ENCODE assay signal across 16 mouse cellular contexts in the genomic region with DNA sequence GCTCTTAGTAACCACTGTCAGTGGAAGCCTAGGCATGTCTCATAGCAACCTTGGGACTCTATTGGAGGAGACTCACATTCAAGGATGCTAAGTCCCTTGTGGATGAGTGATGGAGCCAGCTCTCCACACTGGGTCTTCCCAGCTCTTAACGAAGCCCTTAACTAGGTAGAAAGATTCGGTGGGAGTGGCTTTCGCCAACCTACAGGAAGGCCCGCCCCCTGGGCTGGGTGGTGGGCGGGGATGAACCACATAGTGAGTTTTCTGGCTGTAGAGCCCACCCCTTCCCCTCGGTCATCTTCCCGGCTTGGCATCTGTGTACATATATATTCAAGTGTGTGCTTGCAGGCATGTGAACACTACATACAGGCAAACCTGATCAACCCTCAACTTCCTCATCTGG.
DNase-seq lines count a peak whose midpoint lies in the region; ATAC-seq and TF ChIP-seq lines count a peak whose summit lies in the region.
"Had no signal": no experiment of that assay in that cellular context is flagged by ENCODE, and none has a peak within 500 bp of the region (broad histone marks: within the 10 kb centered on the region; RNA-seq: fewer than 3 reads in every experiment).

No protein-coding gene starts in this region.

- no peak overlapping the region for H3K9ac ChIP-seq in liver, postnatal 0 days (replicated peaks)
- no peak overlapping the region for H3K9ac ChIP-seq in limb, embryonic 14.5 days (ENCODE audit: low read depth, low read length, severe bottlenecking)

- no peak for ATAC-seq in liver, postnatal 0 days
- no peak for ATAC-seq in limb, embryonic 14.5 days (ENCODE audit: low FRiP score, low read depth)
- ATAC-seq: Patski had no signal

- H3K27me3 ChIP-seq in heart, embryonic 10.5 days (ENCODE audit: insufficient read depth, poor library complexity, severe bottlenecking): peaks cover 21% of the 10 kb centered on the region
- H3K27me3 ChIP-seq in liver, postnatal 0 days (ENCODE audit: insufficient read depth, low read length): no peaks in the 10 kb centered on the region
- H3K27me3 ChIP-seq in limb, embryonic 14.5 days (ENCODE audit: control insufficient read depth, insufficient read depth, low read length): no peaks in the 10 kb centered on the region
- H3K27me3 ChIP-seq: Patski had no signal

- H3K4me3 ChIP-seq in heart, embryonic 10.5 days: peak overlapping the region; percentile 48
- H3K4me3 ChIP-seq in liver, postnatal 0 days (ENCODE audit: low read depth, low read length): no peak overlapping the region
- H3K4me3 ChIP-seq in limb, embryonic 14.5 days (replicated peaks; ENCODE audit: low read length): peak overlapping the region; percentile 32

- TF ChIP-seq EP300 in liver, postnatal 0 days (IDR thresholded peaks at IDR 0.05; ENCODE audit: low read depth): no peak

- H3K4me1 ChIP-seq in heart, embryonic 10.5 days: peaks cover 27% of the 10 kb centered on the region
- no peaks in the 10 kb centered on the region for H3K4me1 ChIP-seq in liver, postnatal 0 days (ENCODE audit: insufficient read depth)
- H3K4me1 ChIP-seq in limb, embryonic 14.5 days (ENCODE audit: control insufficient read depth, insufficient read depth, low read length): peaks cover 2% of the 10 kb centered on the region; the same call in 1 of the 2 replicates

- H3K4me2 ChIP-seq in liver, postnatal 0 days (ENCODE audit: low read depth, low read length): no peak overlapping the region
- H3K4me2 ChIP-seq in limb, embryonic 14.5 days (replicated peaks; ENCODE audit: low read depth, low read length, severe bottlenecking): peak overlapping the region; percentile 49; the same call in 1 of the 2 replicates

- no peak for TF ChIP-seq CTCF in liver, postnatal 0 days (IDR thresholded peaks at IDR 0.05; ENCODE audit: low read depth)

- WGBS in heart, embryonic 10.5 days: 48% methylated on average over 7 of the region's 7 CpGs
- WGBS in liver, postnatal 0 days (ENCODE audit: insufficient replicate concordance): 34% methylated on average over 7 of the region's 7 CpGs
- WGBS in limb, embryonic 14.5 days: 61% methylated on average over 7 of the region's 7 CpGs

- TF ChIP-seq POLR2A in limb, embryonic 14.5 days (IDR thresholded peaks at IDR 0.05; ENCODE audit: borderline replicate concordance, extremely low read depth, insufficient read depth, insufficient read length): no peak

- H3K9me3 ChIP-seq in heart, embryonic 10.5 days: no peaks in the 10 kb centered on the region
- H3K9me3 ChIP-seq in liver, postnatal 0 days (ENCODE audit: low read length): no peaks in the 10 kb centered on the region
- no peaks in the 10 kb centered on the region for H3K9me3 ChIP-seq in limb, embryonic 14.5 days (ENCODE audit: control insufficient read depth, low read length)

- H3K27ac ChIP-seq in heart, embryonic 10.5 days: 0 out of 2 replicates have a peak overlapping the region, but pooled peaks have one; percentile 62
- H3K27ac ChIP-seq in liver, postnatal 0 days (ENCODE audit: low read depth): no peak overlapping the region
- no peak overlapping the region for H3K27ac ChIP-seq in limb, embryonic 14.5 days (replicated peaks; ENCODE audit: low read depth, low read length)
- H3K27ac ChIP-seq: kidney, postnatal 0 days had no signal

- no peaks in the 10 kb centered on the region for H3K36me3 ChIP-seq in heart, embryonic 10.5 days
- H3K36me3 ChIP-seq in liver, postnatal 0 days (replicated peaks; ENCODE audit: insufficient read depth, low read length): no peaks in the 10 kb centered on the region
- H3K36me3 ChIP-seq in limb, embryonic 14.5 days (ENCODE audit: control insufficient read depth, insufficient read depth, low read length): no peaks in the 10 kb centered on the region

- no peak for DNase-seq in heart, embryonic 10.5 days (ENCODE audit: low spot score)
- no peak for DNase-seq in heart, postnatal 4 days
- DNase-seq in liver: peak; percentile 20
- no peak for DNase-seq in liver, postnatal 0 days
- peak; percentile 84 for DNase-seq in R1 (ENCODE audit: low read depth, low spot score)
- DNase-seq in limb, embryonic 14.5 days (ENCODE audit: low spot score): no peak
- DNase-seq in urinary bladder, postnatal 25 days (ENCODE audit: low spot score): no peak
- DNase-seq in thymus, postnatal 4 days: no peak
- DNase-seq: cerebellum, adult 18-20 months; embryo, embryonic 11 days; heart, postnatal 10 days; layer of hippocampus, postnatal 36 days; lung, adult 18-20 months; right cerebral cortex, postnatal 25 days had no signal

Comparison
In these comparisons a context has a peak if more than half of its experiments do, and no peak if none do; other contexts are left out.
1. DNase-seq: peak in liver (single experiment) and R1 (single experiment); none in heart, embryonic 10.5 days (single experiment), heart, postnatal 4 days (single experiment), liver, postnatal 0 days (single experiment), limb, embryonic 14.5 days (single experiment), urinary bladder, postnatal 25 days (single experiment) and thymus, postnatal 4 days (single experiment).